Mouse (Mus musculus): ENCODE data around the gene 1700028K03Rik. TPM values are rescaled to one million over a fixed set of nuclear protein-coding genes. Genes with fewer than 3 reads are reported as not detected.

The 1700028K03Rik gene
- polyA plus RNA-seq, 1 experiment from 2014 or later, result 0.11 TPM

DNA sequence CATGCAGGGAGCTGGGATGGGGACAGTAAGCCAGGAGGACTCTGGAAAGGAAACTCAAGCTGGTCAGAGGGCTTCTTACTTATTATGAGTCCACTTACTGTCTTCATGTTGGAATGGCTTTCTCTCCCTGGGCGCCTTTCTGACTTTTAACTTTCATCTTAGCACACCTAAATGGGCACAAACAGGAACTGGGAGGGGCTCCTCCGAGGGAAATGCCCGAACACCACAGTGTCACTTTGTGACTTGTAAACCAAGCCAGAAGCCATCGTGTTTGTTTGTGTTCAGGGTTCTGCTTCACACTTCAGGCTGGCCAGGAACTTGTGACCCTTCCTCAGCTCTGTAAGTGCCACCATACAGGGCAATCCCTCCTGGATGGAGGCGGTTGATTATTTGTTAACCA lies 19.8 kb downstream of the 1700028K03Rik start:
- 62% methylated on average over 5 of the region's 5 CpGs for WGBS (ENCODE audit: insufficient replicate concordance)
- Histone ChIP-seq H3K27ac (ENCODE audit: low read length) (no peak overlapping the region), H3K27me3 (ENCODE audit: control insufficient read depth, insufficient read depth, low read depth, low read length) (no peaks in the 10 kb centered on the region), H3K4me1 (ENCODE audit: control insufficient read depth, low read depth, low read length) (no peaks in the 10 kb centered on the region), H3K9me3 (replicated peaks; ENCODE audit: control insufficient read depth, low read length) (no peaks in the 10 kb centered on the region), H3K9ac (ENCODE audit: low read depth, low read length) (no peak overlapping the region), H3K36me3 (ENCODE audit: control insufficient read depth, insufficient read depth) (no peaks in the 10 kb centered on the region), H3K4me2 (ENCODE audit: low read depth, low read length) (no peak overlapping the region), H3K4me3 (ENCODE audit: low read depth, low read length) (no peak overlapping the region)
- no peak for ATAC-seq (ENCODE audit: low read depth)

DNA sequence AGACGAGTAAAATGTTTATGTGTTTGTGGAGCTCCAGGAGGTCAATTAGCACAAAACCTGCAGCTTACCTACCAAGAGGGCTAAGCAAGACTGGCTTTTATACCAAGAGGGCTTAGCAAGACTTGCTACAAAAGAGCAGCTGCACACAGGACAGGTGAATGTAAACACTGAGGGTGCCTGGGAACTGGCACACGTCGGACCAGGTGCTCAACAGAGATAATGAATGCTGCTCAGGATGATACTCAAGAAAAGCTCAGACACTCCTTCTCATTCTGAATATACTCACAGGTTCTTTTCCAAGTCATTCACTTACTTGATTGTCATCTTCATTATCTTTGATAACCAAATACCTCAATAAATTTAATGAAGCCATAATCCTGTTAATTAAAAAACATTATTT lies 22.5 kb downstream of the 1700028K03Rik start:
- Histone ChIP-seq H3K27ac (ENCODE audit: low read length) (no peak overlapping the region), H3K4me2 (ENCODE audit: low read depth, low read length) (no peak overlapping the region), H3K36me3 (ENCODE audit: control insufficient read depth, insufficient read depth) (no peaks in the 10 kb centered on the region), H3K27me3 (ENCODE audit: control insufficient read depth, insufficient read depth, low read depth, low read length) (no peaks in the 10 kb centered on the region), H3K9ac (ENCODE audit: low read depth, low read length) (no peak overlapping the region), H3K4me1 (ENCODE audit: control insufficient read depth, low read depth, low read length) (no peaks in the 10 kb centered on the region), H3K4me3 (ENCODE audit: low read depth, low read length) (no peak overlapping the region), H3K9me3 (replicated peaks; ENCODE audit: control insufficient read depth, low read length) (no peaks in the 10 kb centered on the region)
- ATAC-seq (ENCODE audit: low read depth), result peak; percentile 74
- 64% methylated on average over 3 of the region's 3 CpGs for WGBS (ENCODE audit: insufficient replicate concordance)

DNA sequence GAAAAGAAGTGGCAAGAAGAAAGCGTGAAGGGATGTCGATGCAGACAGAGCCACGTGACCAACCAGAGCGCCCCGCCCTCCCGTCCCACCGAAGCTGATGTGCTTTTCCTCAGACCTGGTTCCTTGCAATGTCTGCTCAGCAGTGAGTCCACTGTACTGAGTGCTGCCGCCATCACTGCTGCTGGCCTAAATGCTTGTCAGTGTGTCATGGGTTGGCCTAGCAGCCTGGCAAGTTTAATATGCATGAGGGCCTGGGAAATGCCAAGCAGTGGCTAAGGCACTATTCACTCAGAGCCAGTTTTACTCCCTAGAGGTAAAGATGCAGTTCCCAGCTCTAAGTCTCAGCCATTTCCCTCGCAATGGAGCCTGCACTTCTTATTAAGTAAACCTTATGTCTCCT lies 34.6 kb downstream of the 1700028K03Rik start:
- no peaks in the 10 kb centered on the region for H3K27me3 ChIP-seq (ENCODE audit: control insufficient read depth, insufficient read depth, low read depth, low read length)
- no peak overlapping the region for H3K27ac ChIP-seq (ENCODE audit: low read length)
- no peak overlapping the region for H3K4me2 ChIP-seq (ENCODE audit: low read depth, low read length)
- H3K4me3 ChIP-seq (ENCODE audit: low read depth, low read length), result no peak overlapping the region
- ATAC-seq (ENCODE audit: low read depth), result no peak
- peaks cover 2% of the 10 kb centered on the region; the same call in 1 of the 2 replicates for H3K36me3 ChIP-seq (ENCODE audit: control insufficient read depth, insufficient read depth)
- H3K4me1 ChIP-seq (ENCODE audit: control insufficient read depth, low read depth, low read length), result no peaks in the 10 kb centered on the region
- no peaks in the 10 kb centered on the region for H3K9me3 ChIP-seq (replicated peaks; ENCODE audit: control insufficient read depth, low read length)
- WGBS (ENCODE audit: insufficient replicate concordance), result 88% methylated on average over 9 of the region's 9 CpGs
- H3K9ac ChIP-seq (ENCODE audit: low read depth, low read length), result no peak overlapping the region

DNA sequence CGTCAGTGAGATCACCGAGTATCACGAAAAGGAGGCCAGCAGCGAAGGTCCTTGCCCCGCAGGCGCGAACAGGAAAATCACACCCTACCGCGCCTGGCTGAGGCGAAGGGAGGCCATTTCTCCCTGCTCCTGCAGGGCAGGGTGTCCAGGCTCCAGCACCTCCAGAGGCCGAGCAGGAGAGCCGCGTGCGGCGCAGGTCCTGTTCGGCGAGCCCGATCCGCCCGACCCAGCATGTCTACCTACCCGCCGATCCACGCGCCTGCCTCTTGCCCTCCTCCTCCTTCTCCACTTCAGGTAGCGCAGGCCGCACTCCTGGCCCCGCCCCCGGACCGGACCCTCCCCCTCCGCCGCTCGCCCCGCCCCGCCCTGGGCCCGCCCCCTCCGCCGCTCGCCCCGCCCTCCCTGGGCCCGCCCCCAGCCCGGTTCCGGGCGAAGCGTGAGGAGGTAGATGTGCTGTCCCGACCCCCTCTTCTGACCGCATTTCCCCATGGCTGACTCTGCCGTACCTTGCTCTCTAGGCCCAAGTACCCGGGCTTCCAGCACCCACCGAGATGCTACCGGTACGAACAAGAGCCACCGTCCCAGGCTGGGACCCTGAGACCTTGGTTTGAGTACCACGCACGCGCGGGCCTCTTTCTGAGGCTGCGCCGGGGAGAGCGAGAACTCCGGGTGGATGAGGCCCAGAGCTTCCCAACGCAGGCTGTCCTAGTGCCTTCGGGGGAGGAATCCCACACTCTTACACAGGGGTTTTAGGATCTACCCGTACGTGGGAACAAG lies 63.0 kb downstream of the 1700028K03Rik start, which contains the start of the genes Rpap2 and Glmn:
TSS of gene Rpap2 (plus strand) at position 73 of the 777 bp plus-strand sequence.
TSS of gene Glmn (minus strand) at position 588 of the 777 bp plus-strand sequence.
- peak within 1 kb of the TSS; percentile 79 for H3K4me3 ChIP-seq (ENCODE audit: low read depth, low read length)
- under 1% methylated on average over 50 of the region's 64 CpGs for WGBS (ENCODE audit: insufficient replicate concordance)
- H3K4me2 ChIP-seq (ENCODE audit: low read depth, low read length), result peak within 1 kb of the TSS; percentile 86
- peak within 1 kb of the TSS; percentile 63 for H3K27ac ChIP-seq (ENCODE audit: low read length)
- H3K9me3 ChIP-seq (replicated peaks; ENCODE audit: control insufficient read depth, low read length), result no peaks in the 10 kb centered on the region
- peak within 1 kb of the TSS; percentile 80 for H3K9ac ChIP-seq (ENCODE audit: low read depth, low read length)
- H3K4me1 ChIP-seq (ENCODE audit: control insufficient read depth, low read depth, low read length), result peaks cover 6% of the 10 kb centered on the region; the same call in 1 of the 2 replicates
- peaks cover 2% of the 10 kb centered on the region; the same call in 1 of the 2 replicates for H3K36me3 ChIP-seq (ENCODE audit: control insufficient read depth, insufficient read depth)
- peak; percentile 94 for ATAC-seq (ENCODE audit: low read depth)
- no peaks in the 10 kb centered on the region for H3K27me3 ChIP-seq (ENCODE audit: control insufficient read depth, insufficient read depth, low read depth, low read length)

GRCm38 (mm10) chr5:107598380-107598779 lies 63.9 kb downstream of the 1700028K03Rik start:
- Histone ChIP-seq H3K9ac (ENCODE audit: low read depth, low read length) (no peak overlapping the region), H3K9me3 (replicated peaks; ENCODE audit: control insufficient read depth, low read length) (no peaks in the 10 kb centered on the region), H3K4me1 (ENCODE audit: control insufficient read depth, low read depth, low read length) (peaks cover 6% of the 10 kb centered on the region; the same call in 1 of the 2 replicates), H3K27ac (ENCODE audit: low read length) (no peak overlapping the region), H3K4me3 (ENCODE audit: low read depth, low read length) (peak overlapping the region; percentile 79), H3K4me2 (ENCODE audit: low read depth, low read length) (peak overlapping the region; percentile 86), H3K27me3 (ENCODE audit: control insufficient read depth, insufficient read depth, low read depth, low read length) (no peaks in the 10 kb centered on the region), H3K36me3 (ENCODE audit: control insufficient read depth, insufficient read depth) (peaks cover 2% of the 10 kb centered on the region; the same call in 1 of the 2 replicates)
- WGBS (ENCODE audit: insufficient replicate concordance), result 14% methylated on average over 4 of the region's 4 CpGs
- ATAC-seq (ENCODE audit: low read depth), result no peak

Other genes with a start within 250 kb of the 1700028K03Rik start
- gene Tgfbr3, start 245.1 kb upstream of the 1700028K03Rik start, polyA plus RNA-seq (2015; fragmentation: Nextera tagmentation; extraction: Ambion mirVana), result 6.5 and 6.8 TPM in 2 replicates
- 0.22 TPM in 2 replicates for gene Brdt, start 203.6 kb upstream of the 1700028K03Rik start, polyA plus RNA-seq (2015; fragmentation: Nextera tagmentation; extraction: Ambion mirVana)
- gene Ephx4, start 132.0 kb upstream of the 1700028K03Rik start, polyA plus RNA-seq (2015; fragmentation: Nextera tagmentation; extraction: Ambion mirVana), result not detected in 2 replicates
- not detected in 2 replicates for gene Lpcat2b, start 103.2 kb upstream of the 1700028K03Rik start, polyA plus RNA-seq (2015; fragmentation: Nextera tagmentation; extraction: Ambion mirVana)
- 0.99 and 1.1 TPM in 2 replicates for gene Btbd8, start 96.7 kb upstream of the 1700028K03Rik start, polyA plus RNA-seq (2015; fragmentation: Nextera tagmentation; extraction: Ambion mirVana)
- gene Gm42669, start 27.1 kb upstream of the 1700028K03Rik start, polyA plus RNA-seq (2015; fragmentation: Nextera tagmentation; extraction: Ambion mirVana), result 0.04 TPM in 1 of 2 replicates, not detected in the other
- 5.2 and 5.4 TPM in 2 replicates for gene Rpap2, start 62.7 kb downstream of the 1700028K03Rik start, polyA plus RNA-seq (2015; fragmentation: Nextera tagmentation; extraction: Ambion mirVana)
- 6.5 and 6.9 TPM in 2 replicates for gene Glmn, start 63.2 kb downstream of the 1700028K03Rik start, polyA plus RNA-seq (2015; fragmentation: Nextera tagmentation; extraction: Ambion mirVana)
- gene Gfi1, start 191.3 kb downstream of the 1700028K03Rik start, polyA plus RNA-seq (2015; fragmentation: Nextera tagmentation; extraction: Ambion mirVana), result 1.4 and 1.5 TPM in 2 replicates